Mouse (Mus musculus) heart, postnatal 0 days (tissue): ENCODE data around the gene Plxna3.

Experiments used
- CTCF ChIP-seq: IDR thresholded peaks from 2 replicates; pipeline ENCODE4 v1.5.1; 2016; ENCODE audit warnings: antibody characterized with exemption, control low read depth, low read depth
- EP300 ChIP-seq: IDR thresholded peaks from 2 replicates; pipeline ENCODE4 v1.6.1; 2016; ENCODE audit warnings: antibody characterized with exemption, low read depth

GRCm38 (mm10) chrX:74330166-74330930, 1.5 kb downstream of the Plxna3 start:
- TF ChIP-seq CTCF (no peak), EP300 (no peak)
